Mouse (Mus musculus): ENCODE data around the gene Rps6kl1. TPM values are rescaled to one million over a fixed set of nuclear protein-coding genes. Genes with fewer than 3 reads are reported as not detected.

The Rps6kl1 gene
- total and polyA plus RNA-seq, 3 experiments: 5.4 to 6.2 TPM; not detected in 1

- TF ChIP-seq SIN3A (IDR thresholded peaks at IDR 0.05; ENCODE audit: low read length) (peak; percentile 69), ZC3H11A (IDR thresholded peaks at IDR 0.05; ENCODE audit: low read depth, low read length) (no peak), MAZ (IDR thresholded peaks at IDR 0.05; ENCODE audit: low read depth, low read length) (0 out of 2 replicates have a peak, but pooled peaks have one; percentile 65)
These were observed 16.8 kb downstream of the Rps6kl1 start (continued) for GRCm38 (mm10) chr12:85134043-85134794.

- Histone ChIP-seq H3K27ac (ENCODE audit: control insufficient read depth, low read depth, low read length) (no peak overlapping the region), H3K4me3 (ENCODE audit: control insufficient read depth in 1 of 2, insufficient read depth in 1 of 2, low read depth in 2 of 2, low read length in 2 of 2) (no peak overlapping the region), H3K79me2 (ENCODE audit: control insufficient read depth, insufficient read depth, low read length, poor library complexity) (no peaks in the 10 kb centered on the region), H3K27me3 (ENCODE audit: control insufficient read depth in 1 of 2, insufficient read depth in 2 of 2, low read length in 2 of 2) (no peaks in the 10 kb centered on the region), H3K36me3 (ENCODE audit: control insufficient read depth in 1 of 2, insufficient read depth in 2 of 2, low read length in 2 of 2) (peaks cover 15 to 37% of the 10 kb centered on the region in 2 experiments), H3K4me1 (ENCODE audit: control insufficient read depth in 1 of 2, insufficient read depth in 2 of 2, low read length in 2 of 2) (peaks cover 7 to 14% of the 10 kb centered on the region in 2 experiments), H3K9ac (ENCODE audit: control insufficient read depth, low read depth, low read length, poor library complexity, severe bottlenecking) (no peak overlapping the region), H3K9me3 (replicated peaks; ENCODE audit: insufficient read depth, low read length) (no peaks in the 10 kb centered on the region)
- TF ChIP-seq POLR2A (IDR thresholded peaks at IDR 0.05; ENCODE audit: control insufficient read depth in 1 of 2, insufficient read depth in 1 of 2, low read depth in 1 of 2, low read length in 2 of 2, poor library complexity in 1 of 2) (no peak), MAX (IDR thresholded peaks at IDR 0.05; ENCODE audit: low read length) (no peak), ETS1 (IDR thresholded peaks at IDR 0.05; ENCODE audit: low read depth, low read length) (no peak), ZNF384 (IDR thresholded peaks at IDR 0.05; ENCODE audit: low read depth, low read length) (no peak), ZC3H11A (IDR thresholded peaks at IDR 0.05; ENCODE audit: low read depth, low read length) (no peak), GABPA (IDR thresholded peaks at IDR 0.05; ENCODE audit: low read depth, low read length) (no peak), UBTF (IDR thresholded peaks at IDR 0.05; ENCODE audit: borderline replicate concordance, insufficient read depth, low read depth, low read length) (no peak), KAT2A (conservative IDR thresholded peaks at IDR 0.05; ENCODE audit: low read depth, low read length) (no peak), SMC3 (IDR thresholded peaks at IDR 0.05; ENCODE audit: low read depth, low read length) (no peak), TAL1 (IDR thresholded peaks at IDR 0.05; ENCODE audit: low read length) (no peak)
- DNase-seq (ENCODE audit: low read depth, low spot score): no peak
These were observed 19.7 kb downstream of the Rps6kl1 start for GRCm38 (mm10) chr12:85131361-85131760.

- Histone ChIP-seq H3K9ac (ENCODE audit: control insufficient read depth, low read depth, low read length, poor library complexity, severe bottlenecking) (no peak overlapping the region), H3K79me2 (ENCODE audit: control insufficient read depth, insufficient read depth, low read length, poor library complexity) (no peaks in the 10 kb centered on the region), H3K9me3 (replicated peaks; ENCODE audit: insufficient read depth, low read length) (no peaks in the 10 kb centered on the region), H3K27ac (ENCODE audit: control insufficient read depth, low read depth, low read length) (no peak overlapping the region), H3K4me1 (ENCODE audit: control insufficient read depth in 1 of 2, insufficient read depth in 2 of 2, low read length in 2 of 2) (peaks cover 7 to 14% of the 10 kb centered on the region in 2 experiments), H3K27me3 (ENCODE audit: control insufficient read depth in 1 of 2, insufficient read depth in 2 of 2, low read length in 2 of 2) (no peaks in the 10 kb centered on the region), H3K4me3 (ENCODE audit: control insufficient read depth in 1 of 2, insufficient read depth in 1 of 2, low read depth in 2 of 2, low read length in 2 of 2) (no peak overlapping the region), H3K36me3 (ENCODE audit: control insufficient read depth in 1 of 2, insufficient read depth in 2 of 2, low read length in 2 of 2) (peaks cover 15 to 46% of the 10 kb centered on the region in 2 experiments)
- TF ChIP-seq ETS1 (IDR thresholded peaks at IDR 0.05; ENCODE audit: low read depth, low read length) (no peak), BHLHE40 (IDR thresholded peaks at IDR 0.05; ENCODE audit: borderline replicate concordance, low read depth, low read length) (no peak), ZKSCAN1 (IDR thresholded peaks at IDR 0.05; ENCODE audit: low read depth, low read length) (no peak), JUND (IDR thresholded peaks at IDR 0.05; ENCODE audit: low read depth, low read length) (no peak), KAT2A (conservative IDR thresholded peaks at IDR 0.05; ENCODE audit: low read depth, low read length) (no peak), CTCF (IDR thresholded peaks at IDR 0.05 in 2 of 3, conservative IDR thresholded peaks at IDR 0.05 in 1 of 3; ENCODE audit: control insufficient read depth in 1 of 3, insufficient read depth in 1 of 3, low read depth in 2 of 3, low read length in 3 of 3, poor library complexity in 1 of 3, severe bottlenecking in 1 of 3) (no peak), TAL1 (IDR thresholded peaks at IDR 0.05; ENCODE audit: low read length) (no peak), EP300 (IDR thresholded peaks at IDR 0.05; ENCODE audit: low read depth in 1 of 2, low read length in 2 of 2) (no peak), MYC (IDR thresholded peaks at IDR 0.05; ENCODE audit: low read depth, low read length) (no peak), UBTF (IDR thresholded peaks at IDR 0.05; ENCODE audit: borderline replicate concordance, insufficient read depth, low read depth, low read length) (no peak), E2F4 (IDR thresholded peaks at IDR 0.05; ENCODE audit: borderline replicate concordance, low read depth, low read length) (no peak), SMC3 (IDR thresholded peaks at IDR 0.05; ENCODE audit: low read depth, low read length) (no peak), CHD2 (IDR thresholded peaks at IDR 0.05; ENCODE audit: low read length) (no peak), MAX (IDR thresholded peaks at IDR 0.05; ENCODE audit: low read length) (no peak), POLR2AphosphoS2 (IDR thresholded peaks at IDR 0.05; ENCODE audit: low read length) (no peak), NELFE (IDR thresholded peaks at IDR 0.05; ENCODE audit: low read depth, low read length) (no peak)
- DNase-seq (ENCODE audit: low read depth, low spot score): no peak
These were observed 21.6 kb downstream of the Rps6kl1 start for GRCm38 (mm10) chr12:85129426-85129978.

All from MEL (cell line).